Mouse (Mus musculus) liver, embryonic 15.5 days (tissue): Measurements from ENCODE around the gene Pik3ap1. TPM values are rescaled to one million over a fixed set of nuclear protein-coding genes. Genes with fewer than 3 reads are reported as not detected.
A peak's percentile ranks its signal among the peaks of the same experiment; 100 is the strongest.

Experiments
- ATAC-seq: fragments of 200-750 bp; cut with Nextera tagmentation; 2 replicates; pipeline ENCODE4 v1.8.0; 2017; ENCODE audit warnings: moderate number of reproducible peaks, mild to moderate bottlenecking, moderate library complexity; ENCODE audit not compliant: insufficient read depth
- H3K27ac ChIP-seq: fragments of 300-500 bp; sonication (generic); replicated peaks from 2 replicates; pipeline ENCODE4 v1.5.1; 2015; ENCODE audit warnings: mild to moderate bottlenecking, inconsistent platforms
- H3K27me3 ChIP-seq: fragments of 300-500 bp; sonication (generic); 2 replicates; pipeline ENCODE4 v1.6.1; 2015; ENCODE audit warnings: mild to moderate bottlenecking, inconsistent platforms
- H3K36me3 ChIP-seq: fragments of 300-500 bp; sonication (generic); replicated peaks from 2 replicates; pipeline ENCODE4 v1.6.1; 2015; ENCODE audit warnings: moderate library complexity, mild to moderate bottlenecking, inconsistent platforms
- H3K4me1 ChIP-seq: fragments of 300-500 bp; sonication (generic); replicated peaks from 2 replicates; pipeline ENCODE4 v1.6.1; 2015; ENCODE audit warnings: inconsistent platforms
- H3K4me2 ChIP-seq: fragments of 300-500 bp; sonication (generic); 2 replicates; pipeline ENCODE4 v1.6.1; 2015; ENCODE audit warnings: moderate library complexity, mild to moderate bottlenecking, inconsistent platforms
- H3K4me3 ChIP-seq: fragments of 300-500 bp; sonication (generic); replicated peaks from 2 replicates; pipeline ENCODE4 v1.5.1; 2015; ENCODE audit warnings: mild to moderate bottlenecking, inconsistent platforms
- H3K9ac ChIP-seq: fragments of 300-500 bp; sonication (generic); 2 replicates; pipeline ENCODE4 v1.6.1; 2015; ENCODE audit warnings: moderate library complexity, mild to moderate bottlenecking, inconsistent platforms
- H3K9me3 ChIP-seq: fragments of 300-500 bp; sonication (generic); replicated peaks from 2 replicates; pipeline ENCODE4 v1.6.1; 2016; ENCODE audit warnings: inconsistent platforms
- WGBS: fragments of 180-500 bp; shearing (Covaris S2); methylation state at CpG from one replicate; pipeline ENCODE4 v1.1.7; 2015; ENCODE audit warnings: mixed read lengths; ENCODE audit not compliant: insufficient replicate concordance; 5-methylcytosine and 5-hydroxymethylcytosine counted together
- polyA plus RNA-seq: library from polyadenylated mRNA; unstranded; fragments of >200 nt; fragmentation: Nextera tagmentation; extraction: Ambion mirVana; gene quantifications from 2 replicates; pipeline ENCODE4 v1.2.1, GENCODE M21; 2015

Gene Pik3ap1
- polyA plus RNA-seq, 1 experiment from 2014 or later, result 11.3 TPM

GRCm38 (mm10) chr19:41278606-41279005 lies 106.3 kb downstream of the Pik3ap1 start:
- Histone ChIP-seq H3K9me3 (no peaks in the 10 kb centered on the region), H3K27ac (no peak overlapping the region), H3K27me3 (no peaks in the 10 kb centered on the region), H3K36me3 (peaks cover 13% of the 10 kb centered on the region; the same call in 1 of the 2 replicates), H3K9ac (no peak overlapping the region), H3K4me1 (no peaks in the 10 kb centered on the region), H3K4me2 (no peak overlapping the region), H3K4me3 (no peak overlapping the region)
- 54% methylated on average over 7 of the region's 7 CpGs for WGBS
- ATAC-seq, result no peak

GRCm38 (mm10) chr19:41275588-41275987 lies 109.3 kb downstream of the Pik3ap1 start:
- Histone ChIP-seq H3K36me3 (peaks cover 9% of the 10 kb centered on the region; the same call in 1 of the 2 replicates), H3K9me3 (no peaks in the 10 kb centered on the region), H3K4me2 (peak overlapping the region; percentile 9; the same call in 1 of the 2 replicates), H3K27me3 (no peaks in the 10 kb centered on the region), H3K9ac (no peak overlapping the region), H3K4me3 (no peak overlapping the region), H3K4me1 (no peaks in the 10 kb centered on the region), H3K27ac (no peak overlapping the region; the same call in 1 of the 2 replicates)
- peak; percentile 63 for ATAC-seq
- 49% methylated on average over 3 of the region's 3 CpGs for WGBS

GRCm38 (mm10) chr19:41270906-41271305 lies 114.0 kb downstream of the Pik3ap1 start:
- Histone ChIP-seq H3K4me3 (no peak overlapping the region), H3K4me1 (no peaks in the 10 kb centered on the region), H3K9me3 (no peaks in the 10 kb centered on the region), H3K9ac (no peak overlapping the region), H3K27me3 (no peaks in the 10 kb centered on the region), H3K36me3 (0 out of 2 replicates have a peak, but pooled peaks cover 9% of the 10 kb centered on the region), H3K27ac (no peak overlapping the region), H3K4me2 (no peak overlapping the region)
- no peak for ATAC-seq
- 59% methylated on average over 7 of the region's 7 CpGs for WGBS

GRCm38 (mm10) chr19:41270151-41270727 lies 114.7 kb downstream of the Pik3ap1 start:
- Histone ChIP-seq H3K9ac (no peak overlapping the region), H3K27me3 (no peaks in the 10 kb centered on the region), H3K27ac (no peak overlapping the region), H3K4me1 (no peaks in the 10 kb centered on the region), H3K9me3 (no peaks in the 10 kb centered on the region), H3K36me3 (0 out of 2 replicates have a peak, but pooled peaks cover 9% of the 10 kb centered on the region), H3K4me2 (no peak overlapping the region), H3K4me3 (no peak overlapping the region)
- WGBS, result 57% methylated on average over 9 of the region's 9 CpGs
- no peak for ATAC-seq

- ATAC-seq, result no peak
- Histone ChIP-seq H3K4me3 (no peak overlapping the region), H3K36me3 (no peaks in the 10 kb centered on the region), H3K4me1 (peaks cover 23% of the 10 kb centered on the region), H3K9ac (no peak overlapping the region), H3K9me3 (no peaks in the 10 kb centered on the region), H3K27me3 (no peaks in the 10 kb centered on the region), H3K27ac (no peak overlapping the region), H3K4me2 (no peak overlapping the region)
- 60% methylated on average over 8 of the region's 8 CpGs for WGBS
These were observed 118.5 kb downstream of the Pik3ap1 start for GRCm38 (mm10) chr19:41266251-41266901.

GRCm38 (mm10) chr19:41264331-41264799 lies 120.5 kb downstream of the Pik3ap1 start:
- H3K36me3 ChIP-seq, result no peaks in the 10 kb centered on the region
- H3K27me3 ChIP-seq, result no peaks in the 10 kb centered on the region
- no peak for ATAC-seq
- peak overlapping the region; percentile 93 for H3K27ac ChIP-seq
- WGBS, result 20% methylated on average over 13 of the region's 13 CpGs
- peaks cover 40% of the 10 kb centered on the region for H3K4me1 ChIP-seq
- H3K4me2 ChIP-seq, result peak overlapping the region; percentile 82
- H3K9me3 ChIP-seq, result no peaks in the 10 kb centered on the region
- H3K4me3 ChIP-seq, result peak overlapping the region; percentile 93
- peak overlapping the region; percentile 91 for H3K9ac ChIP-seq

- Histone ChIP-seq H3K27me3 (no peaks in the 10 kb centered on the region), H3K4me3 (peak within 1 kb of the TSS; percentile 93), H3K9me3 (no peaks in the 10 kb centered on the region), H3K36me3 (no peaks in the 10 kb centered on the region), H3K4me2 (peak within 1 kb of the TSS; percentile 82), H3K27ac (peak within 1 kb of the TSS; percentile 93), H3K4me1 (peaks cover 46% of the 10 kb centered on the region), H3K9ac (peak within 1 kb of the TSS; percentile 91)
- ATAC-seq, result peak; percentile 87
- under 1% methylated on average over 94 of the region's 98 CpGs for WGBS
These were observed 121.1 kb downstream of the Pik3ap1 start, which contains the start of gene Tm9sf3 for GRCm38 (mm10) chr19:41263630-41264295. Tm9sf3 (minus strand) TSS chr19:41263997.

GRCm38 (mm10) chr19:41262712-41263629 lies 121.9 kb downstream of the Pik3ap1 start:
- H3K27me3 ChIP-seq, result no peaks in the 10 kb centered on the region
- peak overlapping the region; percentile 91 for H3K9ac ChIP-seq
- H3K4me1 ChIP-seq, result peaks cover 50% of the 10 kb centered on the region
- no peaks in the 10 kb centered on the region for H3K36me3 ChIP-seq
- no peaks in the 10 kb centered on the region for H3K9me3 ChIP-seq
- peak overlapping the region; percentile 93 for H3K4me3 ChIP-seq
- WGBS, result 3% methylated on average over 51 of the region's 51 CpGs
- H3K27ac ChIP-seq, result peak overlapping the region; percentile 93
- H3K4me2 ChIP-seq, result peak overlapping the region; percentile 82
- ATAC-seq, result peak; percentile 90

GRCm38 (mm10) chr19:41260736-41261135 lies 124.2 kb downstream of the Pik3ap1 start:
- Histone ChIP-seq H3K4me3 (no peak overlapping the region), H3K27ac (no peak overlapping the region)
- no peak for ATAC-seq

GRCm38 (mm10) chr19:41259256-41259655 lies 125.6 kb downstream of the Pik3ap1 start:
- H3K36me3 ChIP-seq, result peaks cover 6% of the 10 kb centered on the region; the same call in 1 of the 2 replicates
- WGBS, result 53% methylated on average over 6 of the region's 6 CpGs
- no peak overlapping the region for H3K4me3 ChIP-seq
- H3K27me3 ChIP-seq, result no peaks in the 10 kb centered on the region
- H3K4me1 ChIP-seq, result peaks cover 43% of the 10 kb centered on the region
- no peak for ATAC-seq
- no peak overlapping the region for H3K27ac ChIP-seq
- no peak overlapping the region for H3K4me2 ChIP-seq
- no peaks in the 10 kb centered on the region for H3K9me3 ChIP-seq
- no peak overlapping the region for H3K9ac ChIP-seq

More at GRCm38 (mm10) chr19:41260736-41261135, 124.2 kb downstream of the Pik3ap1 start:
- 69% methylated on average over 3 of the region's 3 CpGs for WGBS
- Histone ChIP-seq H3K36me3 (peaks cover 3% of the 10 kb centered on the region; the same call in 1 of the 2 replicates), H3K4me2 (0 out of 2 replicates have a peak overlapping the region, but pooled peaks have one; percentile 7), H3K9me3 (no peaks in the 10 kb centered on the region), H3K4me1 (peaks cover 52% of the 10 kb centered on the region), H3K27me3 (no peaks in the 10 kb centered on the region), H3K9ac (no peak overlapping the region)
